Mouse (Mus musculus) hindbrain, embryonic 16.5 days (tissue): ENCODE measurements at regions not wholly inside any gene's neighbourhood (a gene's known extent, or its start where the extent isn't known, plus 50 kb on each side); places are given as distances from the start of the nearest gene placed in this dataset.

Source experiments
- ATAC-seq: fragments of 200-750 bp; cut with Nextera tagmentation; 2 replicates; pipeline ENCODE4 v1.8.0; 2017; ENCODE audit warnings: moderate TSS enrichment, moderate library complexity
- H3K27ac ChIP-seq: fragments of 300-500 bp; sonication (generic); 2 replicates; pipeline ENCODE4 v1.5.1; 2014; ENCODE audit warnings: low read depth, mild to moderate bottlenecking, control low read depth, low read length, moderate library complexity
- H3K27me3 ChIP-seq: fragments of 300-500 bp; sonication (generic); replicated peaks from 2 replicates; pipeline ENCODE4 v1.6.1; 2014; ENCODE audit warnings: low read length; ENCODE audit not compliant: control insufficient read depth, insufficient read depth
- H3K36me3 ChIP-seq: fragments of 300-500 bp; sonication (generic); 2 replicates; pipeline ENCODE4 v1.6.1; 2014; ENCODE audit warnings: mild to moderate bottlenecking, low read length, moderate library complexity, mixed read lengths; ENCODE audit not compliant: control insufficient read depth, insufficient read depth
- H3K4me1 ChIP-seq: fragments of 300-500 bp; sonication (generic); 2 replicates; pipeline ENCODE4 v1.6.1; 2014; ENCODE audit warnings: low read depth, low read length; ENCODE audit not compliant: control insufficient read depth, insufficient read depth
- H3K4me2 ChIP-seq: fragments of 300-500 bp; sonication (generic); 2 replicates; pipeline ENCODE4 v1.6.1; 2014; ENCODE audit warnings: mild to moderate bottlenecking, low read length, control low read depth, moderate library complexity
- H3K4me3 ChIP-seq: fragments of 300-500 bp; sonication (generic); 2 replicates; pipeline ENCODE4 v1.5.1; 2014; ENCODE audit warnings: mild to moderate bottlenecking, low read length, control low read depth, moderate library complexity
- H3K9ac ChIP-seq: fragments of 300-500 bp; sonication (generic); 2 replicates; pipeline ENCODE4 v1.6.1; 2014; ENCODE audit warnings: low read depth, mild to moderate bottlenecking, control low read depth, low read length, moderate library complexity
- H3K9me3 ChIP-seq: fragments of 300-500 bp; sonication (generic); 2 replicates; pipeline ENCODE4 v1.6.1; 2014; ENCODE audit warnings: mild to moderate bottlenecking, low read length, moderate library complexity; ENCODE audit not compliant: control insufficient read depth
- WGBS: fragments of 180-500 bp; shearing (Covaris S2); extraction: QIAGEN DNeasy Blood & Tissue Kit; methylation state at CpG from one replicate; pipeline ENCODE4 v1.1.7; 2014; 5-methylcytosine and 5-hydroxymethylcytosine counted together

GRCm38 (mm10) chr6:93422253-93422652 is 479.0 kb upstream of the Adamts9 start:
- 78% methylated on average over 4 of the region's 4 CpGs for WGBS

GRCm38 (mm10) chr6:93417625-93418024 is 474.3 kb upstream of the Adamts9 start:
- no peak for ATAC-seq
- Histone ChIP-seq H3K27ac (no peak overlapping the region), H3K9me3 (no peaks in the 10 kb centered on the region), H3K4me3 (no peak overlapping the region), H3K4me2 (no peak overlapping the region), H3K36me3 (no peaks in the 10 kb centered on the region), H3K27me3 (no peaks in the 10 kb centered on the region), H3K4me1 (no peaks in the 10 kb centered on the region), H3K9ac (no peak overlapping the region)
- WGBS, result 80% methylated on average over 6 of the region's 6 CpGs

More at GRCm38 (mm10) chr6:93422253-93422652, 479.0 kb upstream of the Adamts9 start:
- H3K27ac ChIP-seq, result no peak overlapping the region
- ATAC-seq, result no peak
- H3K4me2 ChIP-seq, result no peak overlapping the region
- H3K9ac ChIP-seq, result no peak overlapping the region
- H3K27me3 ChIP-seq, result no peaks in the 10 kb centered on the region
- H3K36me3 ChIP-seq, result no peaks in the 10 kb centered on the region
- H3K4me1 ChIP-seq, result no peaks in the 10 kb centered on the region
- H3K4me3 ChIP-seq, result no peak overlapping the region
- H3K9me3 ChIP-seq, result no peaks in the 10 kb centered on the region

- Histone ChIP-seq H3K4me2 (no peak overlapping the region), H3K4me3 (no peak overlapping the region), H3K36me3 (no peaks in the 10 kb centered on the region), H3K9ac (no peak overlapping the region), H3K27me3 (no peaks in the 10 kb centered on the region), H3K9me3 (no peaks in the 10 kb centered on the region), H3K4me1 (no peaks in the 10 kb centered on the region), H3K27ac (no peak overlapping the region)
- WGBS, result 30% methylated on average over 1 of the region's 1 CpGs
- ATAC-seq, result no peak
Measured at GRCm38 (mm10) chr6:93416006-93416405, 472.7 kb upstream of the Adamts9 start.

- H3K27me3 ChIP-seq, result no peaks in the 10 kb centered on the region
- ATAC-seq, result no peak
- H3K4me1 ChIP-seq, result no peaks in the 10 kb centered on the region
- no peaks in the 10 kb centered on the region for H3K36me3 ChIP-seq
- 67% methylated on average over 3 of the region's 3 CpGs for WGBS
- H3K9ac ChIP-seq, result no peak overlapping the region
- no peak overlapping the region for H3K4me2 ChIP-seq
- no peak overlapping the region for H3K27ac ChIP-seq
- H3K4me3 ChIP-seq, result no peak overlapping the region
- H3K9me3 ChIP-seq, result no peaks in the 10 kb centered on the region
Measured at GRCm38 (mm10) chr6:93411077-93411452, 467.8 kb upstream of the Adamts9 start.

GRCm38 (mm10) chr6:93410416-93411076 is 467.3 kb upstream of the Adamts9 start:
- Histone ChIP-seq H3K27me3 (no peaks in the 10 kb centered on the region), H3K9me3 (no peaks in the 10 kb centered on the region), H3K27ac (no peak overlapping the region), H3K4me2 (no peak overlapping the region), H3K4me3 (no peak overlapping the region), H3K9ac (no peak overlapping the region), H3K4me1 (no peaks in the 10 kb centered on the region), H3K36me3 (no peaks in the 10 kb centered on the region)
- no peak for ATAC-seq
- 49% methylated on average over 5 of the region's 5 CpGs for WGBS

GRCm38 (mm10) chr6:93398551-93398950 is 455.3 kb upstream of the Adamts9 start:
- H3K4me3 ChIP-seq, result no peak overlapping the region
- H3K27me3 ChIP-seq, result no peaks in the 10 kb centered on the region
- ATAC-seq, result no peak
- H3K36me3 ChIP-seq, result no peaks in the 10 kb centered on the region
- peaks cover 7% of the 10 kb centered on the region for H3K4me1 ChIP-seq
- H3K27ac ChIP-seq, result no peak overlapping the region
- no peak overlapping the region for H3K4me2 ChIP-seq
- 80% methylated on average over 2 of the region's 2 CpGs for WGBS
- no peak overlapping the region for H3K9ac ChIP-seq
- H3K9me3 ChIP-seq, result no peaks in the 10 kb centered on the region

GRCm38 (mm10) chr6:93397074-93397473 is 453.8 kb upstream of the Adamts9 start:
- ATAC-seq, result no peak
- Histone ChIP-seq H3K9ac (no peak overlapping the region), H3K27ac (no peak overlapping the region), H3K36me3 (no peaks in the 10 kb centered on the region), H3K4me1 (peaks cover 7% of the 10 kb centered on the region), H3K4me2 (no peak overlapping the region), H3K4me3 (no peak overlapping the region), H3K27me3 (no peaks in the 10 kb centered on the region), H3K9me3 (no peaks in the 10 kb centered on the region)
- WGBS, result 40% methylated on average over 5 of the region's 5 CpGs

- Histone ChIP-seq H3K36me3 (no peaks in the 10 kb centered on the region), H3K4me3 (no peak overlapping the region), H3K4me2 (no peak overlapping the region), H3K4me1 (peaks cover 7% of the 10 kb centered on the region), H3K9ac (no peak overlapping the region), H3K27ac (no peak overlapping the region), H3K27me3 (no peaks in the 10 kb centered on the region), H3K9me3 (no peaks in the 10 kb centered on the region)
- 63% methylated on average over 7 of the region's 7 CpGs for WGBS
- no peak for ATAC-seq
Measured at GRCm38 (mm10) chr6:93395952-93396351, 452.7 kb upstream of the Adamts9 start.

- Histone ChIP-seq H3K27me3 (no peaks in the 10 kb centered on the region), H3K9ac (no peak overlapping the region), H3K4me2 (no peak overlapping the region), H3K4me1 (peaks cover 7% of the 10 kb centered on the region), H3K36me3 (no peaks in the 10 kb centered on the region), H3K27ac (no peak overlapping the region), H3K9me3 (no peaks in the 10 kb centered on the region), H3K4me3 (no peak overlapping the region)
- ATAC-seq, result no peak
- WGBS, result 38% methylated on average over 6 of the region's 6 CpGs
Measured at GRCm38 (mm10) chr6:93395296-93395695, 452.0 kb upstream of the Adamts9 start.

- no peaks in the 10 kb centered on the region for H3K36me3 ChIP-seq
- no peaks in the 10 kb centered on the region for H3K9me3 ChIP-seq
- no peak overlapping the region for H3K4me2 ChIP-seq
- no peak for ATAC-seq
- H3K9ac ChIP-seq, result no peak overlapping the region
- H3K4me1 ChIP-seq, result peaks cover 7% of the 10 kb centered on the region
- H3K27ac ChIP-seq, result no peak overlapping the region
- H3K4me3 ChIP-seq, result no peak overlapping the region
- H3K27me3 ChIP-seq, result no peaks in the 10 kb centered on the region
- 78% methylated on average over 5 of the region's 5 CpGs for WGBS
Measured at GRCm38 (mm10) chr6:93393551-93393950, 450.3 kb upstream of the Adamts9 start.
